Mouse (Mus musculus) embryonic facial prominence, embryonic 14.5 days (tissue): Measurements from ENCODE around the gene Gnaq. TPM values are rescaled to one million over a fixed set of nuclear protein-coding genes. Genes with fewer than 3 reads are reported as not detected.

Experiments
- ATAC-seq: fragments of 200-750 bp; cut with Nextera tagmentation; 2 replicates; pipeline ENCODE4 v1.8.0; 2017; ENCODE audit warnings: low read depth, moderate number of reproducible peaks, moderate TSS enrichment
- DNase-seq: peaks from one replicate; pipeline ENCODE4 v3.0.0-alpha.2; 2015; ENCODE audit warnings: low spot score
- H3K27ac ChIP-seq: fragments of 300-500 bp; sonication (generic); replicated peaks from 2 replicates; pipeline ENCODE4 v1.5.1; 2014; ENCODE audit warnings: low read depth, mild to moderate bottlenecking, low read length, moderate library complexity
- H3K27me3 ChIP-seq: fragments of 300-500 bp; sonication (generic); replicated peaks from 2 replicates; pipeline ENCODE4 v1.6.1; 2014; ENCODE audit warnings: low read length; ENCODE audit not compliant: control insufficient read depth, insufficient read depth
- H3K36me3 ChIP-seq: fragments of 300-500 bp; sonication (generic); 2 replicates; pipeline ENCODE4 v1.6.1; 2014; ENCODE audit warnings: low read length, mixed read lengths; ENCODE audit not compliant: control insufficient read depth, insufficient read depth
- H3K4me1 ChIP-seq: fragments of 300-500 bp; sonication (generic); 2 replicates; pipeline ENCODE4 v1.6.1; 2014; ENCODE audit warnings: antibody characterized with exemption, low read length; ENCODE audit not compliant: control insufficient read depth, insufficient read depth
- H3K4me2 ChIP-seq: fragments of 300-500 bp; sonication (generic); 2 replicates; pipeline ENCODE4 v1.6.1; 2014; ENCODE audit warnings: low read depth, mild to moderate bottlenecking, low read length, moderate library complexity, mixed read lengths
- H3K4me3 ChIP-seq: fragments of 300-500 bp; sonication (generic); 2 replicates; pipeline ENCODE4 v1.5.1; 2014; ENCODE audit warnings: low read depth, mild to moderate bottlenecking, low read length
- H3K9ac ChIP-seq: fragments of 300-500 bp; sonication (generic); 2 replicates; pipeline ENCODE4 v1.6.1; 2014; ENCODE audit warnings: low read depth, mild to moderate bottlenecking, low read length, moderate library complexity, mixed read lengths
- H3K9me3 ChIP-seq: fragments of 300-500 bp; sonication (generic); 2 replicates; pipeline ENCODE4 v1.6.1; 2016; ENCODE audit warnings: low read length; ENCODE audit not compliant: control insufficient read depth
- WGBS: fragments of 180-500 bp; shearing (Covaris S2); extraction: QIAGEN DNeasy Blood & Tissue Kit; methylation state at CpG from one replicate; pipeline ENCODE4 v1.1.7; 2014; 5-methylcytosine and 5-hydroxymethylcytosine counted together
- polyA plus RNA-seq: library from polyadenylated mRNA; unstranded; fragments of >200 nt; fragmentation: Nextera tagmentation; extraction: Ambion mirVana; gene quantifications from 2 replicates; pipeline ENCODE4 v1.2.1, GENCODE M21; 2014

The Gnaq gene
- polyA plus RNA-seq, 1 experiment from 2014 or later = 18.3 TPM

GRCm38 (mm10) chr19:16371680-16372079 is 239.0 kb downstream of the Gnaq start:
- Histone ChIP-seq H3K4me3 (no peak overlapping the region), H3K9me3 (no peaks in the 10 kb centered on the region), H3K4me1 (peaks cover 5% of the 10 kb centered on the region; the same call in 1 of the 2 replicates), H3K27ac (no peak overlapping the region), H3K27me3 (no peaks in the 10 kb centered on the region), H3K36me3 (peaks cover 5% of the 10 kb centered on the region; the same call in 1 of the 2 replicates), H3K4me2 (no peak overlapping the region), H3K9ac (no peak overlapping the region)
- WGBS = 89% methylated on average over 2 of the region's 2 CpGs
- DNase-seq = no peak
- ATAC-seq = no peak

- Histone ChIP-seq H3K4me2 (no peak overlapping the region), H3K27me3 (no peaks in the 10 kb centered on the region), H3K27ac (no peak overlapping the region), H3K4me3 (no peak overlapping the region), H3K9ac (no peak overlapping the region), H3K9me3 (no peaks in the 10 kb centered on the region), H3K36me3 (peaks cover 6% of the 10 kb centered on the region; the same call in 1 of the 2 replicates), H3K4me1 (no peaks in the 10 kb centered on the region)
- WGBS = 77% methylated on average over 9 of the region's 9 CpGs
- DNase-seq (peak; percentile 44), ATAC-seq (peak; percentile 81)
These were observed 240.3 kb downstream of the Gnaq start for GRCm38 (mm10) chr19:16372752-16373486.

- WGBS = 71% methylated on average over 4 of the region's 4 CpGs
- ATAC-seq = no peak
- no peaks in the 10 kb centered on the region for H3K27me3 ChIP-seq
These were observed 243.2 kb downstream of the Gnaq start for GRCm38 (mm10) chr19:16375881-16376280.

GRCm38 (mm10) chr19:16378565-16378964 is 245.9 kb downstream of the Gnaq start:
- H3K4me1 ChIP-seq = no peaks in the 10 kb centered on the region
- no peak overlapping the region for H3K27ac ChIP-seq
- H3K9ac ChIP-seq = no peak overlapping the region
- H3K27me3 ChIP-seq = no peaks in the 10 kb centered on the region
- no peak overlapping the region for H3K4me3 ChIP-seq
- WGBS = 86% methylated on average over 7 of the region's 7 CpGs
- H3K36me3 ChIP-seq = peaks cover 37% of the 10 kb centered on the region; the same call in 1 of the 2 replicates
- H3K4me2 ChIP-seq = no peak overlapping the region
- ATAC-seq (no peak), DNase-seq (no peak)
- H3K9me3 ChIP-seq = no peaks in the 10 kb centered on the region

More at GRCm38 (mm10) chr19:16375881-16376280, 243.2 kb downstream of the Gnaq start:
- Histone ChIP-seq H3K9me3 (no peaks in the 10 kb centered on the region), H3K4me1 (no peaks in the 10 kb centered on the region), H3K27ac (no peak overlapping the region), H3K36me3 (peaks cover 34% of the 10 kb centered on the region; the same call in 1 of the 2 replicates), H3K9ac (no peak overlapping the region), H3K4me3 (no peak overlapping the region), H3K4me2 (no peak overlapping the region)
- DNase-seq = no peak

- no peak overlapping the region for H3K9ac ChIP-seq
- no peaks in the 10 kb centered on the region for H3K4me1 ChIP-seq
- H3K27ac ChIP-seq = no peak overlapping the region
- WGBS = 84% methylated on average over 8 of the region's 8 CpGs
- H3K36me3 ChIP-seq = peaks cover 43% of the 10 kb centered on the region; the same call in 1 of the 2 replicates
- no peak for ATAC-seq
- no peaks in the 10 kb centered on the region for H3K9me3 ChIP-seq
- H3K4me2 ChIP-seq = no peak overlapping the region
- H3K4me3 ChIP-seq = no peak overlapping the region
- no peaks in the 10 kb centered on the region for H3K27me3 ChIP-seq
- no peak for DNase-seq
These were observed 247.1 kb downstream of the Gnaq start for GRCm38 (mm10) chr19:16379687-16380086.

GRCm38 (mm10) chr19:16382392-16382791 is 249.8 kb downstream of the Gnaq start:
- H3K9me3 ChIP-seq = no peaks in the 10 kb centered on the region
- H3K4me1 ChIP-seq = no peaks in the 10 kb centered on the region
- WGBS = 70% methylated on average over 2 of the region's 2 CpGs
- no peak overlapping the region for H3K9ac ChIP-seq
- H3K4me3 ChIP-seq = no peak overlapping the region
- DNase-seq (no peak), ATAC-seq (no peak)
- peaks cover 53% of the 10 kb centered on the region; the same call in 1 of the 2 replicates for H3K36me3 ChIP-seq
- H3K27ac ChIP-seq = no peak overlapping the region
- H3K4me2 ChIP-seq = no peak overlapping the region
- H3K27me3 ChIP-seq = no peaks in the 10 kb centered on the region

GRCm38 (mm10) chr19:16383127-16383526 is 250.5 kb downstream of the Gnaq start:
- no peak for ATAC-seq
- Histone ChIP-seq H3K4me2 (no peak overlapping the region), H3K27me3 (no peaks in the 10 kb centered on the region), H3K9ac (no peak overlapping the region), H3K4me1 (no peaks in the 10 kb centered on the region), H3K4me3 (no peak overlapping the region), H3K27ac (no peak overlapping the region), H3K9me3 (no peaks in the 10 kb centered on the region), H3K36me3 (peaks cover 55% of the 10 kb centered on the region)
- WGBS = 84% methylated on average over 13 of the region's 13 CpGs
- DNase-seq = no peak

GRCm38 (mm10) chr19:16384094-16384493 is 251.5 kb downstream of the Gnaq start:
- Histone ChIP-seq H3K36me3 (peaks cover 45% of the 10 kb centered on the region), H3K9me3 (no peaks in the 10 kb centered on the region), H3K4me1 (peaks cover 3% of the 10 kb centered on the region; the same call in 1 of the 2 replicates), H3K4me2 (no peak overlapping the region), H3K9ac (no peak overlapping the region), H3K4me3 (no peak overlapping the region), H3K27ac (no peak overlapping the region), H3K27me3 (no peaks in the 10 kb centered on the region)
- ATAC-seq = no peak
- DNase-seq = no peak
- WGBS = 81% methylated on average over 6 of the region's 6 CpGs

- Histone ChIP-seq H3K27me3 (no peaks in the 10 kb centered on the region), H3K9ac (no peak overlapping the region), H3K9me3 (no peaks in the 10 kb centered on the region), H3K36me3 (peaks cover 37% of the 10 kb centered on the region), H3K4me2 (no peak overlapping the region), H3K4me1 (peaks cover 3% of the 10 kb centered on the region; the same call in 1 of the 2 replicates), H3K27ac (no peak overlapping the region), H3K4me3 (no peak overlapping the region)
- no peak for ATAC-seq
- 83% methylated on average over 11 of the region's 11 CpGs for WGBS
- DNase-seq = no peak
These were observed 252.3 kb downstream of the Gnaq start for GRCm38 (mm10) chr19:16384957-16385356.
